Mouse (Mus musculus) kidney, adult 10 weeks (tissue): ENCODE data around the gene Mindy4. TPM values are rescaled to one million over a fixed set of nuclear protein-coding genes. Genes with fewer than 3 reads are reported as not detected.

Source experiments
- polyA plus RNA-seq: library from polyadenylated mRNA; stranded (reverse); fragments of 350-450 nt; fragmentation: Illumina TruSeq; extraction: RNeasy Lipid Tissue Mini Kit (QIAGEN cat#74804); gene quantifications from one replicate; pipeline ENCODE4 v1.2.3, GENCODE M21; 2014; ENCODE audit warnings: low read depth, low replicate concordance

Mindy4 gene
- polyA plus RNA-seq: 4.6 TPM

GRCm38 (mm10) chr6:55202913-55203910 lies at the start of gene Mindy4:
TSS of gene Mindy4 (plus strand) at chr6:55203383.

GRCm38 (mm10) chr6:55174741-55175181 lies 28.4 kb upstream of the Mindy4 start, which contains the start of gene Inmt:
TSS of gene Inmt (minus strand) at chr6:55175043.

GRCm38 (mm10) chr6:55335989-55336514 lies 132.9 kb downstream of the Mindy4 start, which contains the start of gene Aqp1:
TSS of gene Aqp1 (plus strand) at chr6:55336432.

Other genes starting within 250 kb of the Mindy4 start
- 6.2 TPM for gene Nod1, start 230.8 kb upstream of the Mindy4 start, polyA plus RNA-seq
- gene Ggct, start 210.4 kb upstream of the Mindy4 start, polyA plus RNA-seq: 165 TPM
- 94.5 TPM for gene Gars, start 165.4 kb upstream of the Mindy4 start, polyA plus RNA-seq
- not detected for gene Crhr2, start 70.4 kb upstream of the Mindy4 start, polyA plus RNA-seq
- gene Inmt, start 28.3 kb upstream of the Mindy4 start, polyA plus RNA-seq: 58.6 TPM
- 121 TPM for gene Aqp1, start 133.0 kb downstream of the Mindy4 start, polyA plus RNA-seq
- not detected for gene Ghrhr, start 172.9 kb downstream of the Mindy4 start, polyA plus RNA-seq
- 0.53 TPM for gene Adcyap1r1, start 248.6 kb downstream of the Mindy4 start, polyA plus RNA-seq